Mouse (Mus musculus): Measurements from ENCODE around the gene Ppp2r1b. TPM values are rescaled to one million over a fixed set of nuclear protein-coding genes. Genes with fewer than 3 reads are reported as not detected.

Gene Ppp2r1b
- polyA plus RNA-seq, 1 experiment from 2014 or later, result 109 TPM

GRCm38 (mm10) chr9:50900026-50900920 lies 55.2 kb downstream of the Ppp2r1b start:
- 65% methylated on average over 7 of the region's 7 CpGs for WGBS
- H3K4me3 ChIP-seq (replicated peaks), result no peak overlapping the region
- no peaks in the 10 kb centered on the region for H3K27me3 ChIP-seq
- H3K4me1 ChIP-seq, result no peaks in the 10 kb centered on the region
- H3K9ac ChIP-seq, result no peak overlapping the region
- H3K9me3 ChIP-seq, result no peaks in the 10 kb centered on the region
- no peak overlapping the region for H3K4me2 ChIP-seq
- ATAC-seq (ENCODE audit: low FRiP score), result no peak
- no peak overlapping the region for H3K27ac ChIP-seq
- peaks cover 32% of the 10 kb centered on the region for H3K36me3 ChIP-seq (replicated peaks)

DNA sequence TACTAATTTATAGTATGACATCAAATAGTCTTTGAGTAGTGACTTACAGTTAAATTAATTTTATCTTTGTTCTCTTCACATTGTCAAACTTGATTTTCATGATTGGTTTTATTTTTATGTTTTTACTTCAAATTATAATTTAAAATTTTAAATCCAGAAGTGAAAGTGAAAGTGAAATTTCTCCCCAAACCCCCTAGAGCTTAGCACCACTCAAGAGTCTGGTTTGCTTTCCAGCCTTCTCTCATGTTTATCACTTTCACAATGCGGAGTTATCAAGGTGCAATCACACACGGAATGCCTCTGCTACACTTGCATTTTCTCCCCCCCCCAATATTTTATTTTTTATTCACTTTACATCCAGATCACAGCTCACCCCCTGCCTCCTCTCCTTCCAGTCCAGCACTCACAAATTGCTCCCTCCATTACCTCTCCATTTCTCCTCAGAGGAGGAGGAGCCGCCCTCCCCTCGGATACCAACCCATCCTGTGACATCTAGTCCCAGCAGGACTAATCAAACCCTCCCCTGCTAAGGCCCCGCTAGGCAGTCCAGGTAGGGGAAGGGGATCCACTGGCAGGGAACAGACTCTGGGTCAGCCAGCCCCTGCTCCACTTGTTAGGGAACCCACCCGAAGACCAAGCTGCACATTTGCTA lies 59.2 kb downstream of the Ppp2r1b start:
- ATAC-seq (ENCODE audit: low FRiP score), result no peak
- 0 out of 2 replicates have a peak, but pooled peaks cover 3% of the 10 kb centered on the region for H3K36me3 ChIP-seq (replicated peaks)
- 84% methylated on average over 6 of the region's 6 CpGs for WGBS

DNA sequence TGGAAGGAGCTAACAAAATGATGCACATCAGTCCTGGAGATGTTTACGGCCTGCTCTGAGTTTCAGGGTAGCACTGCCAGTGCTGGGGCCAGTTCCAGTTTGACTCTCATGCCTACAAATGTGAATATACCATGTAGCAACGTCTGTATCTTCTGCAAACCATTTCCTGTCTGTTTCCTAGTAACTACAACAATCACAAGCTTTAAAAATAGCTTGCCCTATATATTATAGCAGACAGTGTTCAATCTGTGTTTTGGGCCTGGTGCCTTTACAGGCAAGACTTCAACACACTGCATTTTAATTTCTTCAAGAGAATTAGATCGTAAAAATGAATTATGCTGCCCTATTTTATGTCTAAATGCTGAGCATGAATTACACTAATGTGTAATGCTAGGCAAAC lies 60.2 kb downstream of the Ppp2r1b start:
- H3K9me3 ChIP-seq, result no peaks in the 10 kb centered on the region
- H3K9ac ChIP-seq, result no peak overlapping the region
- no peak for ATAC-seq (ENCODE audit: low FRiP score)
- H3K4me3 ChIP-seq (replicated peaks), result no peak overlapping the region
- H3K27ac ChIP-seq, result no peak overlapping the region
- 0 out of 2 replicates have a peak, but pooled peaks cover 3% of the 10 kb centered on the region for H3K36me3 ChIP-seq (replicated peaks)
- H3K4me1 ChIP-seq, result no peaks in the 10 kb centered on the region
- no peak overlapping the region for H3K4me2 ChIP-seq
- H3K27me3 ChIP-seq, result no peaks in the 10 kb centered on the region
- WGBS, result 89% methylated on average over 3 of the region's 3 CpGs

More for the DNA sequence above, 59.2 kb downstream of the Ppp2r1b start:
- H3K4me1 ChIP-seq, result no peaks in the 10 kb centered on the region
- H3K27ac ChIP-seq, result no peak overlapping the region
- H3K4me2 ChIP-seq, result no peak overlapping the region
- H3K4me3 ChIP-seq (replicated peaks), result no peak overlapping the region
- H3K9ac ChIP-seq, result no peak overlapping the region
- no peaks in the 10 kb centered on the region for H3K27me3 ChIP-seq
- no peaks in the 10 kb centered on the region for H3K9me3 ChIP-seq

DNA sequence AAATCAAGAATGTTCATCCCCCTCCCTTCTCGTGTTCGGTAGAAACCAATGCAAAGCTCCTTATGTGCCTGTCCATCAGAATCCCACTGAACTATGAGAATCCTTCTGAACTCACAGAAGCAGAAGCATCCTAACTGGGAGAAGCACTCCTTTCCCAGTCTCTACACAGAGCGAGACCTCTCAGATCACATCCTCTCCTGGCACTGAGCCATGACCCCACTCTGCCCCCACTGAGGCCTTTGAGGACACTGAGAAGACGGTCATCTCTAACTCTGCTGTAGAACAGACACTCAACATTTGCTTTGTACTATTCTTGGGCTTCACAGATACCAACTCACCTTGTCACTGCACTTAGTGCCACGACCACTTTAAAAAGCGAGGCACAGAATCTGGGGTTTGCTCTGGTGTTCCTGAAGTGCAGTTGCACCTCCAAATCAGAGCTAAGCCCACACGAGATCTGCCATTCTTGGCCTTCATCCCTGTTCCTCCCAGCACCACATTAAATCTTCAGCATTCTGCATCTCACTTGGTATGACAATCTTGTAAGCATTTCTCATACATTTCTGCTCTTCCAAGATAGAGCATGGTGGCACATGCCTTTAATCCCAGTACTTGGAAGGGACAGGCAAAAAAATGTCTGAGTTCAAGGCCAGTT lies 66.9 kb downstream of the Ppp2r1b start:
- Histone ChIP-seq H3K27ac (no peak overlapping the region), H3K4me1 (no peaks in the 10 kb centered on the region), H3K4me2 (no peak overlapping the region), H3K36me3 (replicated peaks) (0 out of 2 replicates have a peak, but pooled peaks cover 3% of the 10 kb centered on the region), H3K9me3 (no peaks in the 10 kb centered on the region), H3K27me3 (no peaks in the 10 kb centered on the region), H3K9ac (no peak overlapping the region), H3K4me3 (replicated peaks) (no peak overlapping the region)
- WGBS, result 90% methylated on average over 7 of the region's 7 CpGs
- ATAC-seq (ENCODE audit: low FRiP score), result no peak

DNA sequence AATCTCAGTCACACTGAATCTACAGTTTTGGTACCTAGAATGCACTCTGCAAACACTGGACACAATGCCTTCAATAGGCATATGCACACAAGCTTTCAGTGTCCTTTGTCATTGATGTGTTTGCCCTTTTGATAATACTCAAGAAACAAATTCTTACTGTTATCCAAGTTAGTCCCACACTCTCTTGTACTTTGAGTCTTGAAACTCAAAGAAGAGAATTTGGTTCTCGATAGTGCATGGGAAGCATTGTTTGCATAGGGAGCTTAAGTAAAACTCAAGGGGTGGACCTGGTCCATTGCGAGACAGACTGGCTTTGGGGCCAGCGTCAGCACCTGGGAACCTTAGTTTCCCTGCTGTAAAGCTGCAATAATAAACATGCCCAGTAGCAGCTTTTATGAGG lies 73.0 kb downstream of the Ppp2r1b start:
- WGBS, result 87% methylated on average over 3 of the region's 3 CpGs
- H3K9me3 ChIP-seq, result no peaks in the 10 kb centered on the region
- no peaks in the 10 kb centered on the region for H3K36me3 ChIP-seq (replicated peaks)
- no peak overlapping the region for H3K27ac ChIP-seq
- H3K4me2 ChIP-seq, result no peak overlapping the region
- H3K9ac ChIP-seq, result no peak overlapping the region
- ATAC-seq (ENCODE audit: low FRiP score), result no peak
- no peak overlapping the region for H3K4me3 ChIP-seq (replicated peaks)
- no peaks in the 10 kb centered on the region for H3K27me3 ChIP-seq
- H3K4me1 ChIP-seq, result no peaks in the 10 kb centered on the region

DNA sequence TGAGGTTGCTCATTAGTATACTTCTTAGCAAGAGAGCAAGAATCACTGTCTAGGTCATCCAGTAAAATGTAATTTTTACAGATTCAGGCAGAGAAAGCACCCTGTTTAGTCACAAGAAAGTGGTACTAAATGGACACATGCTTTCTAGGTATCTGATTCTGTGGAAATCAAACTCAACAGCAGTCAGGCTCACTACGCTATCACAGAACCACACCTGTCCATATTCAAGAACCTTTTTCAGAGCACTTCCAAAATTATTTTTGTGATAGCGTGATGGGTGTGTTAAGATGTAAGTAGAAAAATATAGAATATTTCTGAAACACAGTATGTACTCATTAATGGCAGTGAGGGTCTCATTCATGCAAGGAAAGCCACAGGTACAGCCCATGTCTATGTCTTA lies 74.5 kb downstream of the Ppp2r1b start:
- Histone ChIP-seq H3K9ac (no peak overlapping the region), H3K9me3 (no peaks in the 10 kb centered on the region), H3K4me2 (no peak overlapping the region), H3K27ac (no peak overlapping the region), H3K4me3 (replicated peaks) (no peak overlapping the region), H3K27me3 (no peaks in the 10 kb centered on the region), H3K36me3 (replicated peaks) (no peaks in the 10 kb centered on the region), H3K4me1 (no peaks in the 10 kb centered on the region)
- no peak for ATAC-seq (ENCODE audit: low FRiP score)
- 99% methylated on average over 2 of the region's 2 CpGs for WGBS

GRCm38 (mm10) chr9:50920933-50921895 lies 76.1 kb downstream of the Ppp2r1b start:
- no peaks in the 10 kb centered on the region for H3K36me3 ChIP-seq (replicated peaks)
- no peak for ATAC-seq (ENCODE audit: low FRiP score)
- no peak overlapping the region for H3K27ac ChIP-seq
- no peak overlapping the region for H3K9ac ChIP-seq
- WGBS, result 96% methylated on average over 3 of the region's 3 CpGs
- H3K4me3 ChIP-seq (replicated peaks), result no peak overlapping the region
- no peaks in the 10 kb centered on the region for H3K27me3 ChIP-seq
- H3K9me3 ChIP-seq, result no peaks in the 10 kb centered on the region
- H3K4me2 ChIP-seq, result no peak overlapping the region
- no peaks in the 10 kb centered on the region for H3K4me1 ChIP-seq

GRCm38 (mm10) chr9:50922363-50923153 lies 77.5 kb downstream of the Ppp2r1b start:
- Histone ChIP-seq H3K9me3 (no peaks in the 10 kb centered on the region), H3K27ac (no peak overlapping the region), H3K9ac (no peak overlapping the region), H3K4me1 (no peaks in the 10 kb centered on the region), H3K4me3 (replicated peaks) (no peak overlapping the region), H3K4me2 (no peak overlapping the region), H3K27me3 (no peaks in the 10 kb centered on the region), H3K36me3 (replicated peaks) (peaks cover under 1% of the 10 kb centered on the region; the same call in 1 of the 2 replicates)
- WGBS, result 86% methylated on average over 5 of the region's 5 CpGs
- ATAC-seq (ENCODE audit: low FRiP score), result no peak

- H3K27me3 ChIP-seq, result no peaks in the 10 kb centered on the region
- no peaks in the 10 kb centered on the region for H3K4me1 ChIP-seq
- no peak overlapping the region for H3K27ac ChIP-seq
- peaks cover 5% of the 10 kb centered on the region; the same call in 1 of the 2 replicates for H3K36me3 ChIP-seq (replicated peaks)
- H3K9ac ChIP-seq, result no peak overlapping the region
- H3K9me3 ChIP-seq, result no peaks in the 10 kb centered on the region
- H3K4me3 ChIP-seq (replicated peaks), result no peak overlapping the region
- no peak overlapping the region for H3K4me2 ChIP-seq
- no peak for ATAC-seq (ENCODE audit: low FRiP score)
These were observed 79.4 kb downstream of the Ppp2r1b start for GRCm38 (mm10) chr9:50924454-50924853.

DNA sequence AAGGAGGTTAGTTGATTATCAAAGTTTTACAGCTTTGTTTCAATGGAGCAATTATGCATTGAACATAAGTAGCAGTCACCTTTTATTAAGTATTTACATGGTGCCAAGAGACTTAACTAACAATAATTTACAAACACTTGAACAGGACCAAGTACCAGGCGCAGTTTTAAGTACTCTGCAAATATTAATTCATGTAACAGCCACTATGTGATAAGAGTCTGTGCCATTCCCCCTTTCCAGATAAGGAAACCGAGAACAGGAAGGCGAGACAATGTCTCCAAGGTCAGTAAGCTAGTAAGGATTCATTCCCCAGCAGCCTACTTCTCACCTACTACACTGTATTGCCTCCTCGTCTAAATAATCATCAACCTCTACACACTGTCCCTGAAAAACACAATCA lies 80.7 kb downstream of the Ppp2r1b start:
- peaks cover 5% of the 10 kb centered on the region; the same call in 1 of the 2 replicates for H3K36me3 ChIP-seq (replicated peaks)
- H3K27me3 ChIP-seq, result no peaks in the 10 kb centered on the region
- H3K9ac ChIP-seq, result no peak overlapping the region
- H3K4me1 ChIP-seq, result no peaks in the 10 kb centered on the region
- ATAC-seq (ENCODE audit: low FRiP score), result no peak
- H3K9me3 ChIP-seq, result no peaks in the 10 kb centered on the region
- no peak overlapping the region for H3K4me2 ChIP-seq
- H3K4me3 ChIP-seq (replicated peaks), result no peak overlapping the region
- 93% methylated on average over 4 of the region's 4 CpGs for whole genome bisulfite sequencing
- no peak overlapping the region for H3K27ac ChIP-seq

GRCm38 (mm10) chr9:50929986-50930385 lies 84.9 kb downstream of the Ppp2r1b start:
- no peak for ATAC-seq (ENCODE audit: low FRiP score)
- peaks cover 13% of the 10 kb centered on the region for H3K36me3 ChIP-seq (replicated peaks)
- no peak overlapping the region for H3K4me3 ChIP-seq (replicated peaks)
- H3K4me1 ChIP-seq, result no peaks in the 10 kb centered on the region
- no peaks in the 10 kb centered on the region for H3K9me3 ChIP-seq
- H3K27me3 ChIP-seq, result no peaks in the 10 kb centered on the region
- H3K4me2 ChIP-seq, result no peak overlapping the region
- H3K27ac ChIP-seq, result no peak overlapping the region
- no peak overlapping the region for H3K9ac ChIP-seq
